Mouse (Mus musculus) neural tube, embryonic 13.5 days (tissue): ENCODE results near the gene Defb5. TPM values are rescaled to one million over a fixed set of nuclear protein-coding genes. Genes with fewer than 3 reads are reported as not detected.
"Not testable (repeated sequence)": the region's sequence is repeated elsewhere in the genome, so short reads cannot be mapped to it uniquely, and the experiment has no call there.

Source experiments
- ATAC-seq: fragments of 200-750 bp; cut with Nextera tagmentation; 2 replicates; pipeline ENCODE4 v1.8.0; 2017; ENCODE audit warnings: low read depth, mild to moderate bottlenecking, moderate TSS enrichment, moderate library complexity
- H3K27ac ChIP-seq: fragments of 300-500 bp; sonication (generic); replicated peaks from 2 replicates; pipeline ENCODE4 v1.5.1; 2015; ENCODE audit warnings: moderate library complexity, mild to moderate bottlenecking, inconsistent platforms
- H3K27me3 ChIP-seq: fragments of 300-500 bp; sonication (generic); 2 replicates; pipeline ENCODE4 v1.6.1; 2015; ENCODE audit warnings: mild to moderate bottlenecking, inconsistent platforms
- H3K36me3 ChIP-seq: fragments of 300-500 bp; sonication (generic); 2 replicates; pipeline ENCODE4 v1.6.1; 2015; ENCODE audit warnings: mild to moderate bottlenecking, inconsistent platforms
- H3K4me1 ChIP-seq: fragments of 300-500 bp; sonication (generic); replicated peaks from 2 replicates; pipeline ENCODE4 v1.6.1; 2015; ENCODE audit warnings: inconsistent platforms
- H3K4me2 ChIP-seq: fragments of 300-500 bp; sonication (generic); 2 replicates; pipeline ENCODE4 v1.6.1; 2015; ENCODE audit warnings: inconsistent platforms, mild to moderate bottlenecking, moderate library complexity
- H3K4me3 ChIP-seq: fragments of 300-500 bp; sonication (generic); 2 replicates; pipeline ENCODE4 v1.5.1; 2015; ENCODE audit warnings: mild to moderate bottlenecking, inconsistent platforms
- H3K9ac ChIP-seq: fragments of 300-500 bp; sonication (generic); 2 replicates; pipeline ENCODE4 v1.6.1; 2015; ENCODE audit warnings: moderate library complexity, mild to moderate bottlenecking, inconsistent platforms
- H3K9me3 ChIP-seq: fragments of 300-500 bp; sonication (generic); 2 replicates; pipeline ENCODE4 v1.6.1; 2016; ENCODE audit warnings: inconsistent platforms
- WGBS: fragments of 180-500 bp; shearing (Covaris S2); methylation state at CpG from one replicate; pipeline ENCODE4 v1.1.7; 2015; 5-methylcytosine and 5-hydroxymethylcytosine counted together
- polyA plus RNA-seq: library from polyadenylated mRNA; unstranded; fragments of >200 nt; fragmentation: Nextera tagmentation; extraction: Ambion mirVana; gene quantifications from 2 replicates; pipeline ENCODE4 v1.2.1, GENCODE M21; 2015

Gene Defb5
- not detected in 2 replicates for polyA plus RNA-seq

DNA sequence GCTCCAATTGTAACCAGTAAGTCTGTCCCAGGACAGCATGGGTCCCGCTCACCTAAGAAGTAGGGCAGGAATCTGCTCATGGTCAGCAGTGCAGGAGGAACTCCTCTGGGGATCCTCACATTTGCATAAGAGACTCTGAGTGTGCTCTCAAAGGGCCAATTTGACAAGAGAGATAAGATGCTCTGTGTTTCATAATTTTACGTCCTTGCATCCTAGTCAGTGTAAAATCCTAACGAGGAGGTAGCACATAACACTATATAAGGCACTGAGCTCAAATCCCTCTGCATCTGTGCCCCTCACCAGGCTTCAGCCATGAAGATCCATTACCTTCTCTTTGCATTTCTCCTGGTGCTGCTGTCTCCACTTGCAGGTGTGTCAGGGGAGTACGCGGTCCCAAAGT lies at the start of gene Defb5:
Gene Defb5 (plus strand): TSS at position 301 of the 400 bp plus-strand sequence.
- Histone ChIP-seq H3K36me3 (no peaks in the 10 kb centered on the region), H3K9me3 (peaks cover 10% of the 10 kb centered on the region), H3K4me2 (no peak within 1 kb of the TSS), H3K4me3 (no peak within 1 kb of the TSS), H3K27ac (no peak within 1 kb of the TSS), H3K9ac (no peak within 1 kb of the TSS), H3K4me1 (no peaks in the 10 kb centered on the region), H3K27me3 (no peaks in the 10 kb centered on the region)
- WGBS: 89% methylated on average over 5 of the region's 5 CpGs
- no peak for ATAC-seq

DNA sequence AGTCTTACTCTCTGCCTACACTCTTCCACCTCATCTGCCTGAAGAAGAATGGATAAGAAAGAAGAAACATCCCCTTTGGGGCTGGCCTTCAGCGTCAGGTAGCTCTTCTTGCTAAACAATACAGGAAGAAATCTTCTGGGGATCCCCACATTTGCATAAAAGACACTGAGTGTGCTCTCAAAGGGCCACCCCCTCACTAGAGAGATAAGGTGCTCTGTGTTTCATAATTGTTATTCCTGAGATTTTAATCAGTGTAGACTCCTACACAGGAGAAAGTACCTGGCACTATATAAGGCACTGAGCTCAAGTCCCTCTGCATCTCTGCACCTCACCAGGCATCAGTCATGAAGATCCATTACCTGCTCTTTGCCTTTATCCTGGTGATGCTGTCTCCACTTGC lies 22.2 kb upstream of the Defb5 start, which contains the start of gene Defb6:
Gene Defb6 (plus strand): TSS at position 318 of the 400 bp plus-strand sequence.
- no peaks in the 10 kb centered on the region for H3K4me1 ChIP-seq
- no peak within 1 kb of the TSS for H3K4me2 ChIP-seq
- no peak within 1 kb of the TSS for H3K4me3 ChIP-seq
- no peak within 1 kb of the TSS for H3K9ac ChIP-seq
- no peaks in the 10 kb centered on the region for H3K36me3 ChIP-seq
- ATAC-seq: no peak
- H3K9me3 ChIP-seq: peaks cover 4% of the 10 kb centered on the region; the same call in 1 of the 2 replicates
- 75% methylated on average over 1 of the region's 1 CpGs for WGBS
- no peak within 1 kb of the TSS for H3K27ac ChIP-seq
- H3K27me3 ChIP-seq: no peaks in the 10 kb centered on the region

- H3K9ac ChIP-seq: no peak overlapping the region
- ATAC-seq: no peak
- WGBS: 76% methylated on average over 1 of the region's 1 CpGs
Measured at GRCm38 (mm10) chr8:19238101-19238500, 9.3 kb upstream of the Defb5 start.

GRCm38 (mm10) chr8:19239616-19240015 lies 7.8 kb upstream of the Defb5 start, which contains the start of gene Defb46:
Gene Defb46 (plus strand): TSS chr8:19239916.
- H3K27me3 ChIP-seq: no peaks in the 10 kb centered on the region
- H3K4me3 ChIP-seq: no peak within 1 kb of the TSS
- no peaks in the 10 kb centered on the region for H3K36me3 ChIP-seq
- peaks cover 7% of the 10 kb centered on the region; the same call in 1 of the 2 replicates for H3K9me3 ChIP-seq
- no peak within 1 kb of the TSS for H3K4me2 ChIP-seq
- H3K4me1 ChIP-seq: no peaks in the 10 kb centered on the region
- no peak within 1 kb of the TSS for H3K27ac ChIP-seq
- no peak within 1 kb of the TSS for H3K9ac ChIP-seq
- WGBS: 82% methylated on average over 2 of the region's 2 CpGs
- no peak for ATAC-seq

More at GRCm38 (mm10) chr8:19238101-19238500, 9.3 kb upstream of the Defb5 start:
- H3K36me3 ChIP-seq: no peaks in the 10 kb centered on the region
- H3K4me1 ChIP-seq: no peaks in the 10 kb centered on the region
- H3K27me3 ChIP-seq: no peaks in the 10 kb centered on the region
- H3K9me3 ChIP-seq: 0 out of 2 replicates have a peak, but pooled peaks cover 6% of the 10 kb centered on the region
- H3K4me3 ChIP-seq: no peak overlapping the region
- H3K4me2 ChIP-seq: no peak overlapping the region
- no peak overlapping the region for H3K27ac ChIP-seq

GRCm38 (mm10) chr8:19258136-19258535 lies 10.8 kb downstream of the Defb5 start:
- H3K9ac ChIP-seq: no peak overlapping the region
- no peak for ATAC-seq
- no peak overlapping the region for H3K27ac ChIP-seq
- no peak overlapping the region for H3K4me2 ChIP-seq
- H3K4me1 ChIP-seq: no peaks in the 10 kb centered on the region
- H3K36me3 ChIP-seq: no peaks in the 10 kb centered on the region
- H3K27me3 ChIP-seq: no peaks in the 10 kb centered on the region
- H3K9me3 ChIP-seq: 0 out of 2 replicates have a peak, but pooled peaks cover 3% of the 10 kb centered on the region
- no peak overlapping the region for H3K4me3 ChIP-seq

DNA sequence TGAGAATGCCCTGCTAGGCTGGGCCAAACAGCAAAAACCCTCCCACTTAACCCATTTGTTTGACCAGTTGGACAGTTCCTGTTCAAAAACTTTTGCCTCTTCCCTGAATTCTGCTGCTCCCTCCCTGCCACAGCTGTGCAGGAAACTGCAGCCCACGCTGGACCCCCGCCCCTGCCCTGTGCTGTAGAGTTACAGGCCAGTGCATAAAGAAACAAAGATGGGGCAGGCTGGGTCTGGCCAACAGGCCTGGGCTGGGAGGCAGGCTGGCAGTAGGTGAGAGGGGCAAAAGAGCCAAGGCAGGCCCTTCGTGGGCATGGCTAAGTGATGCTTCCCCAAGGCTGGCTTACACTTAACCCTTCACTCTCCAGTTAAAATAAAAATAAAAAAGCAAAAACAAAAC lies 12.3 kb downstream of the Defb5 start:
- no peak overlapping the region for H3K9ac ChIP-seq
- no peak overlapping the region for H3K4me3 ChIP-seq
- H3K4me1 ChIP-seq: no peaks in the 10 kb centered on the region
- H3K9me3 ChIP-seq: 0 out of 2 replicates have a peak, but pooled peaks cover 3% of the 10 kb centered on the region
- ATAC-seq: no peak
- H3K4me2 ChIP-seq: no peak overlapping the region
- no peaks in the 10 kb centered on the region for H3K36me3 ChIP-seq
- no peaks in the 10 kb centered on the region for H3K27me3 ChIP-seq
- H3K27ac ChIP-seq: no peak overlapping the region
- WGBS: 56% methylated on average over 3 of the region's 3 CpGs

GRCm38 (mm10) chr8:19293060-19293459 lies 45.7 kb downstream of the Defb5 start, which contains the start of gene Defb3:
Gene Defb3 (plus strand): TSS chr8:19293360.
- not testable (repeated sequence) for H3K4me2 ChIP-seq, H3K9me3 ChIP-seq, H3K9ac ChIP-seq, H3K36me3 ChIP-seq, H3K27me3 ChIP-seq, H3K4me1 ChIP-seq, H3K27ac ChIP-seq, ATAC-seq, H3K4me3 ChIP-seq
- WGBS: 48% methylated on average over 2 of the region's 2 CpGs

- H3K27me3 ChIP-seq, H3K9me3 ChIP-seq, H3K9ac ChIP-seq, H3K4me1 ChIP-seq, ATAC-seq, H3K27ac ChIP-seq, H3K4me2 ChIP-seq, H3K36me3 ChIP-seq, H3K4me3 ChIP-seq: not testable (repeated sequence)
- WGBS: 62% methylated on average over 3 of the region's 3 CpGs
Measured at GRCm38 (mm10) chr8:19298361-19298760, 51.0 kb downstream of the Defb5 start.

Other genes with a start within 250 kb of the Defb5 start
- not detected in 2 replicates for gene Defb38, start 221.0 kb upstream of the Defb5 start, polyA plus RNA-seq
- gene Defb39, start 182.8 kb upstream of the Defb5 start, polyA plus RNA-seq: not detected in 2 replicates
- not detected in 2 replicates for gene Defb12, start 132.7 kb upstream of the Defb5 start, polyA plus RNA-seq
- gene Defb34, start 123.8 kb upstream of the Defb5 start, polyA plus RNA-seq: not detected in 2 replicates
- gene Gm45826, start 106.8 kb upstream of the Defb5 start, polyA plus RNA-seq: not detected in 2 replicates
- gene Defb14, start 53.2 kb upstream of the Defb5 start, polyA plus RNA-seq: not detected in 2 replicates
- gene Defb4, start 48.9 kb upstream of the Defb5 start, polyA plus RNA-seq: not detected in 2 replicates
- not detected in 2 replicates for gene Defb6, start 22.1 kb upstream of the Defb5 start, polyA plus RNA-seq
- gene Defb46, start 7.7 kb upstream of the Defb5 start, polyA plus RNA-seq: not detected in 2 replicates
- gene Defb3, start 45.8 kb downstream of the Defb5 start, polyA plus RNA-seq: not detected in 2 replicates
- gene Defb8, start 200.0 kb downstream of the Defb5 start, polyA plus RNA-seq: not detected in 2 replicates
- not detected in 2 replicates for gene Defb7, start 247.5 kb downstream of the Defb5 start, polyA plus RNA-seq